ENCODE assay signal across 1 mouse cellular context in the genomic region with DNA sequence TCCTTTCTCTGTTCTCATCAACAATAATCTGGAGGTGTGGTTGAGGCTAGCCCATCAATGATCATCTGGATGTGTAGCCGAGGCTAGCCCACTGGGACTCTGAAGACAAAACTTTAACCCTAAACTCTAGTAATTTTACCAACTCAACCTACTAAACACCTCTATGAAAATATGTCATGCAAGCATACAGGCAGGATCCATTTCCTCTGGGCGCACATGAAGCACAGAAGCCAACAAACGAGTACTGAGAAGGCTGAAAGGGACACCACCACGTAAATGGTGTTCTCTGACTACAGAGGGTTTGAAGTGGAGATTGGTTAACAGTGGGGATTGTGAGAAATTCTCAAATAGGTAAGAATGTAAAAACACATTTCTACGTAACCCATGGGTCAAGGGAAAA.
TF ChIP-seq lines count a peak whose summit lies in the region.

No protein-coding gene starts in this region.

TF ChIP-seq in CH12.LX, 34 proteins besides CTCF, POLR2A, EP300 and RAD21 (continued from another document):
- TF ChIP-seq NELFE (IDR thresholded peaks at IDR 0.05; ENCODE audit: low read depth, low read length) (no peak), IRF4 (IDR thresholded peaks at IDR 0.05; ENCODE audit: low read depth, low read length) (no peak), TCF12 (IDR thresholded peaks at IDR 0.05; ENCODE audit: low read depth, low read length) (no peak)
